Mouse (Mus musculus) cerebellum, adult 8-10 months (tissue): Measurements from ENCODE around the gene Nudcd3.

Experiments
- DNase-seq: peaks from one replicate; pipeline ENCODE4 v3.0.0; 2022

Gene Nudcd3

GRCm38 (mm10) chr11:6061891-6062290, 138.3 kb downstream of the Nudcd3 start:
- DNase-seq, result no peak

- no peak for DNase-seq
Measured at GRCm38 (mm10) chr11:6059162-6059561, 141.1 kb downstream of the Nudcd3 start.
